Mouse (Mus musculus) lung, postnatal 36 days (tissue): ENCODE data around the gene Tbl1xr1.

Source experiments
- DNase-seq: peaks from one replicate; pipeline ENCODE4 v3.0.0; 2022; ENCODE audit warnings: mixed read lengths

The Tbl1xr1 gene

GRCm38 (mm10) chr3:22142846-22143641 lies 66.6 kb downstream of the Tbl1xr1 start:
- DNase-seq = peak; percentile 65

GRCm38 (mm10) chr3:22144255-22144654 lies 67.8 kb downstream of the Tbl1xr1 start:
- peak; percentile 61 for DNase-seq

DNA sequence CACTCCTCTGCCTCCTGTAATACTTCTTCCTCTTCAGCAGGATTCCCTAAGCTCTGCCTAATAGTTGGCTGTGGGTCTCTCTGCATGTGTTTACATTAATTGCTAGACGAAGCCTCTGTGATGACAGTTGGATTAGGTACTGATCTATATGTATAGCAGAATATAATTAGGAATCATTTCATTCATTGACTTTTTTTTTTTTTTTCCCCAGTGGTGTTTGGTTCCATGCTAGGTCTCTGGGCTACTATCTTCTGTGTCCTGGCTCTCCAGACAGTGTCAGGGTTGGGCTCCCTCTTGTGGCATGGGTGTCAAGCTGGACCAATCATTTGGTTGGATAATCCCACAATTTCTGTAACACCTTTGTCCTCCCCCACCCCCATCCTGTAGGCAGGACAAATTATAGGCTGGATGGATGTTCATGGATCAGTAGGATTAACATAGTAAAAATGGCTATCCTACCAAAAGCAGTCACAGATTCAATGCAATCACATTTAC lies 71.0 kb downstream of the Tbl1xr1 start:
- DNase-seq = peak; percentile 59

DNA sequence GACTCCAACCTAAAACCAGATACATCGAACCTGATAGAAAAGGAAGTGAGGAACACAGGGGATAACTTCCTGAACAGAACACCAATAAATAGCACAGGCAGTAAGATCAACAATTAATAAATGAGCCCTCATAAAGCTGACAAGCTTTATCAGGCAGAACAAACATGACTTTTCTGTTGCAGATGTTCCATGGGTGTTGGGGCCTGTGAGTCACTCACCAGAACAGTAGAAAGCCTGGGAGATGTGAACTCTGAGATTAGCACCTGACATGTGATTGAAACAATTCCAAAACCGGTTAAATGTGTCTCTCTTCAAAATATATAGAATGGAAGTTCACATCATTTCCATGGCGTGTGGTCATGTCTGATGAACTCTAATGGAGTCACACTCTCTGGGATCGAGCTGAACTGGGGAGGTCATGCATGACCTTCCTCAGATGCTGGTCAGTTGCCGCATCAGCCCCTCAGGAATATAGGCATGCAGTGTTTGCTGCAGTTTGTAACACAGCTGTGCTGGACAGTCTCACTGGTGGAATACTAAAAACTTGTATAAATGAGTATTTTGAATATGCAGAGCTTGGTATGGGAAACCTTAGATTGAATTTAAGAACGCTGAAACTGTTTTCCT lies 72.0 kb downstream of the Tbl1xr1 start:
- DNase-seq = no peak

DNA sequence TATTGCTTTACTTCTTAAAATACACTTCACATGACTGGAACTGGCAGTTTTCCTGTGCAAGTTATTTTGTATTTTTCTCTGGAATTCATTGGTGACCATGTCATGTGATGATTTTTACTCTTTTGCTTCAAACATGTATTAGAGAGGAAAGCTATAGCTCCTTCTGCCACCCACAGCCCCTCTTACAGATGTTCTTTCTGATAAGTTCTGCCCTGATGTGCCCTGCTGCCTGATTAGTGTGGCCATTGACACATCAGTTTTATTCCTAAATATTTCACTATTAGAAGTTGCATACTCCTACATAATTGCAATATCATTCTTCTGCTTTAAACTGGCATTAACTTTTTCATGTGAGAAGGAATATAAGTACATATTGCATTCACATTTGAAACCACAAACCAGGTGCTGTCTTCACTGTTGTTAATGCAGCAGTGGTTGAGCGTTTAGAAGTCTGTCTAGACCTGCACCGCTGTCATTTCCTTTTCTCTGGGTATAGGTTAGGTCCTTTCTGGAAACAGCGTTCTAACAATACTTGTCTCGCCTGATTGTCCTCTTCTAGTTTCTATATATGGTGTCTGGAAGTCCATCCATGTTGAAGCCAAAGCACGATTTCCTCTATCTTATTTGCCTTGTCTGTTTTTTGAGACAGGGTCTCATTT lies 74.5 kb downstream of the Tbl1xr1 start:
- no peak for DNase-seq

GRCm38 (mm10) chr3:22152773-22153172 lies 76.3 kb downstream of the Tbl1xr1 start:
- DNase-seq = no peak

DNA sequence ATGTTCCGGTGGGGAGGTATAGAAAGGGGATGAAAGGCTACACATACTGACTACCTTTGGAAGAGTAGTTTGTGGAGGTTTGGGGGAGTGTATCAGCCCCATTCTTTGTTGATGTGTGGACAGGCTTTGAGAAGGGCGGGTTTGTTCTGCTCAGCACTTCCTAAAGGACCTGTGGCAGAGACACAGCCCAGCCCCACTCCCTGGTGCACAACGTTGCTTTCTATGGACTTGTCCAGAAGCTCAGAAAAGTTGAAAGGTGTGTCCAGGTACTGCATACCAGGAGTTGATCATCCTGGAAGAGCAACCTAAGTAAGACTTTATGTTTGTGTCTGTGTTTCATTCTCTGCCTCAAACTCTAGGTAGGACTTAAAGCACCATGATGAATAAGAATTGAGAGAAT lies 78.1 kb downstream of the Tbl1xr1 start:
- no peak for DNase-seq

DNA sequence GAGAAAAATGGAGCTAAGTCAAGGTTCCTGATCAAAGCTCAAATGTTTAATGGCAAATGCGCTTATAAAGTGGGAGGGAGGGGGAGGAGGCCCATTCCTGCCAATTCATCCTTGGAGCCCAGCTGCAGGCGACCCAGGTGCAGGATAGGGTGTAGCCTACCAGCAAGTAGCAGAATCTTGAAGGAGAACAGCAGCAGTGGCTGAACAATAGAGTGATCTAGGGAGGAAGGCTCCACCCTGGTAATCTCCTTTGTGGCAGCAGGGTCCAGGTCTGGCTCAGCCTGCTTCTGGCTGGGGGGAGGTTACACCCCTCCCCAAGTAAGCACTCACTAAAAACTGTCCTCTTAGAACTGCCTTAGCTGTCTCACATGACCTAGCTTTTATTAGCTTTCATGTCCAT lies 79.9 kb downstream of the Tbl1xr1 start:
- DNase-seq = no peak

DNA sequence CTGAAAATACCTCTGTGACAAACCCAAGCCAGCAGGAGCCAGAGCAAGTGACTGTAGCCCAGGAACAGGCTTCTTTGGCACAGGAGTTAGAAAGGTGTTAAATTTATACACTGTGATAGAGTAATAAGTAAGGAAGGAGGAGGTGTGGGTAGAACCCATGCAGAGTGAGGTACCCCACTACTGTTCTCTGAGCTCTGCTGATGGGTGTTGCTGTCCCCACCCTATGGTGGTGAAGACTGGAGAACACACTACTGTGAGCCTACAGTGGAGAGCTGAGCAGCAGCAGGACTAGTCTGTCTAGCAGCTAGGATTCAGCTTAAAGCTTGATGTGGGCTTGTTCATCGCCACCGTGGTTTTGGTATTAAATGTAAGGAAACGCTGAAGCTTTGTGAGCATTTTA lies 86.5 kb downstream of the Tbl1xr1 start:
- DNase-seq = no peak

DNA sequence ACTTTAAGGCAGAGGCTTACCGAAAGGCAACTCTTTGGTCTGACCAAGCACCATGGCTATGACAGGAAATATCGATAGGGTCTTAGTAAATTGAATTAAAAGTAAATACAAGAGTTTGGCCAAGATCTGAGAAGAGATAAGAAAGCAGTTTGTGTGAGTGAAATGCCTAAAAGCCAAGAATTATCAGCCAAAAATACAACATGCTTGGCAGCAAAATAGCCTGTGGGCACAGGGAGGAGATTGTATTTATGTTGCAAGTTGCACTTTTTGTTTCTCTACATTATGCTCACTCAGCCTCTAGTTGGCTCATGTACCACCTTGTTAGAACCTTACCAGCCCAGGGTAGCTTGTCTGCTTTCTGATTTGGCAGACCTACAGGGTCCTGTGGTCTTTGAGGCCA lies 91.4 kb downstream of the Tbl1xr1 start:
- DNase-seq = no peak

DNA sequence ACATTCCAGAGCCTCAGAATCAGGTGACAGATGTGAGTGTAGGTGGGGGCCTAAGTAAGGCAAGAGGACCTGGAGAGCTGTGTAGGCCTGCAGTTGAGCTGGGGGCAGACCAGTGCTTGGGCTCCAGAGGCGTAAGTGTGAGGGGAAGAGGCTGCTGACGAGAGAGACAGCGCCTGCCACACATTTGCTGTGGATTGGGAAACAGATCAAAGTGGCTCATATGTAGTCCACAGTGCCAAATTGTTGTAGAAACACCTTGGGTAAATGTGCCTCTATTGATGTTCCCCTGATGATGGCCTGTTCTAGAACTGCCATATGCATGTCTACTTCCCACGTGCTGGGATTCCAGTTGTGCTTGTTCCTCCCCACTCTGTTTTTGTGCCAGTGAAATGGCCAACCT lies 92.0 kb downstream of the Tbl1xr1 start:
- DNase-seq = no peak

DNA sequence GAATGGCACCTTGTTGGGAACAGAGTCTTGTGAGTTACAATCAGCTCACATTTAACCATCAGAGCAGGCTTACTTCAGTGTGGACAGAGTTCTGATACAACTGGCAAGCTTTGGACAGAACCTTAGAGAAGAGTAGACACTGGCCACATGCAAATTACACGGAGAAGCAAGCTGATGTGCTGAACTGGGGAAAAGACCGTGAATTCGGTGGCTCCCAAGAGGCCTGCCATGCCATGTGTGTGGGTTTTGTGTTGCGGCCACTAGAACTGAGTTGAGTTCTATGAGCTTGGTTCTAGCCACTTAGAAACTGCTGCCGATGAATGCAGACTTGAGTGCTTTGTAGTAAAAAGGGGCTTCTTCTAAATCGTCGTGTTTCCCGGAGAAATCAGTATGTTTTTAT lies 95.1 kb downstream of the Tbl1xr1 start:
- DNase-seq = no peak

DNA sequence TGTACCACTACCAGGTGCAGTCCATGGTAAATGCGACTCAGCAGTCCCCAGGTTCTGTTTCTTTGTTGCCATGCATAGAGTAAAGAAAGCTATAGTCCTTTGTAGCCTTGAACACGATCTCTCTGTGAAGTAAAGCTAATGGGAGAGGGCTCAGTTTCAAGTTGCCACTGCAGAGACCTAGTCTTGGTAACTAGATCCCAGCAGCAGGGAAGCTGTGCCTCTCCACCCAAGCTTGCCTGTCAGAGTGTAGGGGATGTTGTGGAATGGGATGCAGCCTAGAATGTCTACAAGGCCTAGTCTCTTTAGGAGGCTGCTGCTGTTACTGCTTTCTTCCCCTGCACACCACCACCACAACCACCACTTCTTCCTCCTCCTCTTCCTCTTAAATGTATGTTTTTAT lies 96.0 kb downstream of the Tbl1xr1 start:
- no peak for DNase-seq

GRCm38 (mm10) chr3:22173171-22173570 lies 96.7 kb downstream of the Tbl1xr1 start:
- DNase-seq = no peak

DNA sequence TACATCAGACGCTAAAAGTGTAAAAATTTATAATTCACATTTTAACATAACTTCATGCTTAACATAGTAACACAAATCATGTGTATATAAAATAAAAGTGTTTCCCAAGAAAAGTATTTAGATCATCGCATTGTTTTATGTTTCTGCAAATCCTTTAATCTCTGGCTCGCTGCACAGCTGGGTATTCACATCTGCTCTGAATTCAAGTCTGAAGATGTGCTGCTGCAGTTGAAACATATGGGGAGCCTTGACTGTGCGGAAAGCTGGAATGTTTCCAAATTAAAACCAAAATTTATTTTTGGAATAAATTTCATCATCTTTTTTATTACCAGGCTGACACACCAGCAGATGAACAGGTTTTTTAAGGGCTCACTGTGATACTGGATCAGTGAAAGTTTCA lies 97.8 kb downstream of the Tbl1xr1 start:
- no peak for DNase-seq

- DNase-seq = peak; percentile 9
Observed at GRCm38 (mm10) chr3:22180076-22180475, 103.6 kb downstream of the Tbl1xr1 start.

GRCm38 (mm10) chr3:22181026-22181425 lies 104.6 kb downstream of the Tbl1xr1 start:
- DNase-seq = no peak

- no peak for DNase-seq
Observed at GRCm38 (mm10) chr3:22185265-22185664, 108.8 kb downstream of the Tbl1xr1 start.

GRCm38 (mm10) chr3:22190498-22190897 lies 114.0 kb downstream of the Tbl1xr1 start:
- DNase-seq = peak; percentile 69

- DNase-seq = no peak
Observed at GRCm38 (mm10) chr3:22192931-22193330, 116.5 kb downstream of the Tbl1xr1 start.

GRCm38 (mm10) chr3:22194185-22194856 lies 117.9 kb downstream of the Tbl1xr1 start:
- DNase-seq = no peak

DNA sequence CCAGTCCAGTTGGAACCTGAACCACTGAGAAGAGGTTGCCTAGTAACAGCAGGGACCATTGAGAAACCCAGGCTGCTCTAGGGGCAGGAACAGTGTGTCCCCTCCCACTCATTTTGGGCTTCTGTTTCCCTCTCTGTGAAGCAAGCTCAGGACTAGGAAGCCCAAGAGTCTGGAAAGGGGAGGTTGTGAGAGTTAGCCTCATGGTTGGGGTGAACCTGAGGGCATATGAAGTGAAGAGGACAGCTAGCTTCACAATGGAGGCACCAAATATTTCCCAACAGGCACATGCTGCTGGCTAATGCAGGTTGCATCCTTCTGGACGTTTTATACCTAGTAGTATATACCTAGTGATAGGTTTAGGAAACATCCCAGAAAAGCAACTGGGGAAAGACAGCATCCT lies 122.3 kb downstream of the Tbl1xr1 start:
- no peak for DNase-seq

DNA sequence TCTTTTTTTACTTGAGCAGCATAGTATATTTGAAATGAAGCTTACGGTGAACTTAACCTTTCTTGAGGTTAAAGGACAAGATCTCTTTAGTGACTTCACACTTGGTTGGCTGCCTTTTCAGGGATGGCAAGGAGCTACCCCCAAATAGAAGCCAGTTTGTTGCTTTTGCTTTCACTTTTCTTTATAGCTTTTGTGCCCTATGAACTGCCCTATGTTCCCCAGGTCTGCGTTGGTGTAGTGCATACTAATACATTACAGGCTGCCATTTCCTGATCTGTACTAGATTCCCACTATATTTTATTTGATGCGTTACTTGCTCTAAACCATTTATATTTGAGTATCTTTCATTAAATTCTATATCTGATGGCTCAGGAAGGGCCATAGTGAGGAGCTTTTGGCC lies 127.7 kb downstream of the Tbl1xr1 start:
- no peak for DNase-seq
